Mouse (Mus musculus): ENCODE measurements around the gene Pdk2. TPM values are rescaled to one million over a fixed set of nuclear protein-coding genes. Genes with fewer than 3 reads are reported as not detected.

Pdk2 gene
- polyA plus RNA-seq, 1 experiment from 2014 or later: 27.5 TPM

- Histone ChIP-seq H3K4me3 (ENCODE audit: low read depth, low read length) (no peak overlapping the region), H3K27me3 (ENCODE audit: control insufficient read depth, insufficient read depth, low read depth, low read length) (peaks cover 4% of the 10 kb centered on the region; the same call in 1 of the 2 replicates), H3K9ac (ENCODE audit: low read depth, low read length) (no peak overlapping the region), H3K36me3 (ENCODE audit: control insufficient read depth, insufficient read depth, low read length) (no peaks in the 10 kb centered on the region), H3K27ac (ENCODE audit: low read length) (no peak overlapping the region), H3K4me2 (ENCODE audit: low read length) (no peak overlapping the region), H3K9me3 (replicated peaks; ENCODE audit: control insufficient read depth, low read length, poor library complexity, severe bottlenecking) (no peaks in the 10 kb centered on the region), H3K4me1 (ENCODE audit: control insufficient read depth, insufficient read depth, low read length) (no peaks in the 10 kb centered on the region; the same call in 1 of the 2 replicates)
- WGBS: 88% methylated on average over 7 of the region's 7 CpGs
- ATAC-seq: no peak
These were observed 41.7 kb upstream of the Pdk2 start for GRCm38 (mm10) chr11:95082896-95083295.

- ATAC-seq: no peak
- Histone ChIP-seq H3K27me3 (ENCODE audit: control insufficient read depth, insufficient read depth, low read depth, low read length) (peaks cover 4% of the 10 kb centered on the region; the same call in 1 of the 2 replicates), H3K27ac (ENCODE audit: low read length) (no peak overlapping the region), H3K4me2 (ENCODE audit: low read length) (no peak overlapping the region), H3K4me3 (ENCODE audit: low read depth, low read length) (no peak overlapping the region), H3K9me3 (replicated peaks; ENCODE audit: control insufficient read depth, low read length, poor library complexity, severe bottlenecking) (no peaks in the 10 kb centered on the region), H3K36me3 (ENCODE audit: control insufficient read depth, insufficient read depth, low read length) (no peaks in the 10 kb centered on the region), H3K4me1 (ENCODE audit: control insufficient read depth, insufficient read depth, low read length) (peaks cover 2% of the 10 kb centered on the region; the same call in 1 of the 2 replicates), H3K9ac (ENCODE audit: low read depth, low read length) (no peak overlapping the region)
- WGBS: 80% methylated on average over 6 of the region's 6 CpGs
These were observed 39.6 kb upstream of the Pdk2 start for GRCm38 (mm10) chr11:95080783-95081182.

- no peak overlapping the region for H3K9ac ChIP-seq (ENCODE audit: low read depth, low read length)
- H3K27me3 ChIP-seq (ENCODE audit: control insufficient read depth, insufficient read depth, low read depth, low read length): peaks cover 4% of the 10 kb centered on the region; the same call in 1 of the 2 replicates
- H3K9me3 ChIP-seq (replicated peaks; ENCODE audit: control insufficient read depth, low read length, poor library complexity, severe bottlenecking): no peaks in the 10 kb centered on the region
- H3K27ac ChIP-seq (ENCODE audit: low read length): no peak overlapping the region
- no peaks in the 10 kb centered on the region for H3K36me3 ChIP-seq (ENCODE audit: control insufficient read depth, insufficient read depth, low read length)
- H3K4me1 ChIP-seq (ENCODE audit: control insufficient read depth, insufficient read depth, low read length): peaks cover 8% of the 10 kb centered on the region; the same call in 1 of the 2 replicates
- H3K4me3 ChIP-seq (ENCODE audit: low read depth, low read length): no peak overlapping the region
- 88% methylated on average over 6 of the region's 6 CpGs for WGBS
- ATAC-seq: no peak
- no peak overlapping the region for H3K4me2 ChIP-seq (ENCODE audit: low read length)
These were observed 38.2 kb upstream of the Pdk2 start for GRCm38 (mm10) chr11:95079256-95079875.

- no peak for ATAC-seq
- Histone ChIP-seq H3K9me3 (replicated peaks; ENCODE audit: control insufficient read depth, low read length, poor library complexity, severe bottlenecking) (no peaks in the 10 kb centered on the region), H3K27ac (ENCODE audit: low read length) (no peak overlapping the region), H3K9ac (ENCODE audit: low read depth, low read length) (no peak overlapping the region), H3K36me3 (ENCODE audit: control insufficient read depth, insufficient read depth, low read length) (no peaks in the 10 kb centered on the region), H3K4me1 (ENCODE audit: control insufficient read depth, insufficient read depth, low read length) (peaks cover 9% of the 10 kb centered on the region), H3K4me2 (ENCODE audit: low read length) (no peak overlapping the region; the same call in 1 of the 2 replicates), H3K4me3 (ENCODE audit: low read depth, low read length) (no peak overlapping the region), H3K27me3 (ENCODE audit: control insufficient read depth, insufficient read depth, low read depth, low read length) (peaks cover 4% of the 10 kb centered on the region; the same call in 1 of the 2 replicates)
- 56% methylated on average over 7 of the region's 7 CpGs for WGBS
These were observed 36.8 kb upstream of the Pdk2 start for GRCm38 (mm10) chr11:95077956-95078355.

- H3K4me1 ChIP-seq (ENCODE audit: control insufficient read depth, insufficient read depth, low read length): peaks cover 11% of the 10 kb centered on the region
- peak within 1 kb of the TSS; percentile 85 for H3K27ac ChIP-seq (ENCODE audit: low read length)
- peak; percentile 75 for ATAC-seq
- H3K36me3 ChIP-seq (ENCODE audit: control insufficient read depth, insufficient read depth, low read length): no peaks in the 10 kb centered on the region
- H3K9me3 ChIP-seq (replicated peaks; ENCODE audit: control insufficient read depth, low read length, poor library complexity, severe bottlenecking): no peaks in the 10 kb centered on the region
- peak within 1 kb of the TSS; percentile 72 for H3K4me2 ChIP-seq (ENCODE audit: low read length)
- H3K4me3 ChIP-seq (ENCODE audit: low read depth, low read length): peak within 1 kb of the TSS; percentile 75
- under 1% methylated on average over 47 of the region's 51 CpGs for WGBS
- H3K9ac ChIP-seq (ENCODE audit: low read depth, low read length): peak within 1 kb of the TSS; percentile 81
- H3K27me3 ChIP-seq (ENCODE audit: control insufficient read depth, insufficient read depth, low read depth, low read length): peaks cover 4% of the 10 kb centered on the region; the same call in 1 of the 2 replicates
These were observed 35.5 kb upstream of the Pdk2 start, which contains the start of gene Itga3 for GRCm38 (mm10) chr11:95076536-95077111. Gene Itga3 (minus strand): TSS chr11:95076801.

- ATAC-seq: peak; percentile 78
- peak overlapping the region; percentile 72 for H3K4me2 ChIP-seq (ENCODE audit: low read length)
- H3K4me3 ChIP-seq (ENCODE audit: low read depth, low read length): peak overlapping the region; percentile 75
- under 1% methylated on average over 40 of the region's 42 CpGs for WGBS
- H3K9ac ChIP-seq (ENCODE audit: low read depth, low read length): peak overlapping the region; percentile 81
- H3K9me3 ChIP-seq (replicated peaks; ENCODE audit: control insufficient read depth, low read length, poor library complexity, severe bottlenecking): no peaks in the 10 kb centered on the region
- H3K27me3 ChIP-seq (ENCODE audit: control insufficient read depth, insufficient read depth, low read depth, low read length): peaks cover 4% of the 10 kb centered on the region; the same call in 1 of the 2 replicates
- H3K27ac ChIP-seq (ENCODE audit: low read length): peak overlapping the region; percentile 85
- H3K36me3 ChIP-seq (ENCODE audit: control insufficient read depth, insufficient read depth, low read length): no peaks in the 10 kb centered on the region
- H3K4me1 ChIP-seq (ENCODE audit: control insufficient read depth, insufficient read depth, low read length): peaks cover 11% of the 10 kb centered on the region
These were observed 34.9 kb upstream of the Pdk2 start for GRCm38 (mm10) chr11:95076041-95076535.

GRCm38 (mm10) chr11:95075197-95076040 is 34.3 kb upstream of the Pdk2 start:
- H3K4me3 ChIP-seq (ENCODE audit: low read depth, low read length): peak overlapping the region; percentile 75
- ATAC-seq: peak; percentile 9
- no peaks in the 10 kb centered on the region for H3K36me3 ChIP-seq (ENCODE audit: control insufficient read depth, insufficient read depth, low read length)
- peak overlapping the region; percentile 85 for H3K27ac ChIP-seq (ENCODE audit: low read length)
- no peaks in the 10 kb centered on the region for H3K9me3 ChIP-seq (replicated peaks; ENCODE audit: control insufficient read depth, low read length, poor library complexity, severe bottlenecking)
- H3K9ac ChIP-seq (ENCODE audit: low read depth, low read length): peak overlapping the region; percentile 81
- H3K4me1 ChIP-seq (ENCODE audit: control insufficient read depth, insufficient read depth, low read length): peaks cover 11% of the 10 kb centered on the region
- peak overlapping the region; percentile 72 for H3K4me2 ChIP-seq (ENCODE audit: low read length)
- 8% methylated on average over 19 of the region's 19 CpGs for WGBS
- peaks cover 4% of the 10 kb centered on the region; the same call in 1 of the 2 replicates for H3K27me3 ChIP-seq (ENCODE audit: control insufficient read depth, insufficient read depth, low read depth, low read length)

GRCm38 (mm10) chr11:95074694-95075093 is 33.5 kb upstream of the Pdk2 start:
- no peak for ATAC-seq
- Histone ChIP-seq H3K9me3 (replicated peaks; ENCODE audit: control insufficient read depth, low read length, poor library complexity, severe bottlenecking) (no peaks in the 10 kb centered on the region), H3K4me2 (ENCODE audit: low read length) (peak overlapping the region; percentile 72), H3K36me3 (ENCODE audit: control insufficient read depth, insufficient read depth, low read length) (no peaks in the 10 kb centered on the region), H3K4me1 (ENCODE audit: control insufficient read depth, insufficient read depth, low read length) (peaks cover 11% of the 10 kb centered on the region), H3K4me3 (ENCODE audit: low read depth, low read length) (peak overlapping the region; percentile 75; the same call in 1 of the 2 replicates), H3K27me3 (ENCODE audit: control insufficient read depth, insufficient read depth, low read depth, low read length) (peaks cover 4% of the 10 kb centered on the region; the same call in 1 of the 2 replicates), H3K27ac (ENCODE audit: low read length) (no peak overlapping the region), H3K9ac (ENCODE audit: low read depth, low read length) (no peak overlapping the region)
- WGBS: 86% methylated on average over 4 of the region's 4 CpGs
